Mouse (Mus musculus) bone marrow, adult 2 months (tissue): ENCODE data around the gene Ly6g6f.

Experiments
- CTCF ChIP-seq: fragments of 200-500 bp; IDR thresholded peaks from 2 replicates; pipeline ENCODE4 v1.5.1; 2011; ENCODE audit warnings: low read length, control low read depth; ENCODE audit not compliant: control insufficient read depth, insufficient read depth
- POLR2A ChIP-seq: fragments of 200-500 bp; IDR thresholded peaks from 2 replicates; pipeline ENCODE4 v1.6.1; 2011; ENCODE audit warnings: low read depth, mild to moderate bottlenecking, control low read depth, low read length, borderline replicate concordance; ENCODE audit not compliant: control insufficient read depth

DNA sequence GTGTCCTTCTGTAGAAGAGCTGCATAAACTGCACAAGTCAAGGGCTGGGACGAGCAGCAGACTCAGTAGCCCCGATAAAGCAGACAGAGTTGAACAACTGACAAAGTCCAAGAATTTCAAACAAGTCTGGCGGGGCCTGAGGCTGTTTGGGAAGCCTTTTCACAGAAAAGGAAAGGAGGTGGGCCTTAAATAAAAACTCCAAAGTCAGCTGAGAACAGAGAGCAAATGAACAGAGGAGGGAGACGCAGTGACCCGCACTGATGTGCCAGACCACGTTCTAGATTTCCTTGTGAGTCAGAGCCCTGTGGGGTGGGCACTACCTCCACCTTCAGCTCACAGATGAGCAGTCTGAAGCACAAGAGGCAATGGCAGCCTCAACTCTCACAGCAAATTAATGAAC is 50.5 kb downstream of the Ly6g6f start:
- TF ChIP-seq CTCF (no peak), POLR2A (no peak)
